Mouse (Mus musculus) C3H10T1/2 (cell line): ENCODE measurements around the gene Ercc6l2. TPM values are rescaled to one million over a fixed set of nuclear protein-coding genes. Genes with fewer than 3 reads are reported as not detected.

Experiments used
- polyA plus RNA-seq, 2 experiments: library from polyadenylated mRNA; unstranded; fragments of >200 nt; fragmentation: generic; extraction: Trizol; gene quantifications; one replicate each; pipeline ENCODE4 v1.2.1; 2012; ENCODE audit warnings: missing spikeins in 2 of 2

The Ercc6l2 gene
- polyA plus RNA-seq, result 1 to 10 TPM in 1 of 2 experiments, under 1 TPM in 1; 0.41 to 4.4 TPM

GRCm38 (mm10) chr13:63814746-63815681, at the start of gene Ercc6l2:
Gene Ercc6l2 (plus strand): TSS chr13:63815240.

Other genes with a start within 250 kb of the Ercc6l2 start
- 1 to 10 TPM in 1 of 2 experiments, under 1 TPM in 1; 0.33 to 2.3 TPM for gene Ptch1, start 241.6 kb upstream of the Ercc6l2 start, polyA plus RNA-seq